Mouse (Mus musculus) spleen, adult 2 months (tissue): Measurements from ENCODE around the gene Gm17374.

Source experiments
- CTCF ChIP-seq: fragments of 200-500 bp; IDR thresholded peaks from 2 replicates; pipeline ENCODE4 v1.5.1; 2011; ENCODE audit warnings: mild to moderate bottlenecking, inconsistent platforms; ENCODE audit not compliant: insufficient read depth, insufficient read length, insufficient replicate concordance; ENCODE audit errors: extremely low read depth
- POLR2A ChIP-seq: fragments of 200-500 bp; IDR thresholded peaks from 2 replicates; pipeline ENCODE4 v1.6.1; 2011; ENCODE audit warnings: low read depth, low read length, inconsistent platforms

- no peak for TF ChIP-seq CTCF
- no peak for TF ChIP-seq POLR2A
Observed at GRCm38 (mm10) chr2:140113851-140114250, 38.0 kb upstream of the Gm17374 start.
